Mouse (Mus musculus): ENCODE data around the gene Aatk. TPM values are rescaled to one million over a fixed set of nuclear protein-coding genes. Genes with fewer than 3 reads are reported as not detected.

Aatk gene
- total RNA-seq, 2 experiments from 2014 or later, result 9.4 to 17.0 TPM

DNA sequence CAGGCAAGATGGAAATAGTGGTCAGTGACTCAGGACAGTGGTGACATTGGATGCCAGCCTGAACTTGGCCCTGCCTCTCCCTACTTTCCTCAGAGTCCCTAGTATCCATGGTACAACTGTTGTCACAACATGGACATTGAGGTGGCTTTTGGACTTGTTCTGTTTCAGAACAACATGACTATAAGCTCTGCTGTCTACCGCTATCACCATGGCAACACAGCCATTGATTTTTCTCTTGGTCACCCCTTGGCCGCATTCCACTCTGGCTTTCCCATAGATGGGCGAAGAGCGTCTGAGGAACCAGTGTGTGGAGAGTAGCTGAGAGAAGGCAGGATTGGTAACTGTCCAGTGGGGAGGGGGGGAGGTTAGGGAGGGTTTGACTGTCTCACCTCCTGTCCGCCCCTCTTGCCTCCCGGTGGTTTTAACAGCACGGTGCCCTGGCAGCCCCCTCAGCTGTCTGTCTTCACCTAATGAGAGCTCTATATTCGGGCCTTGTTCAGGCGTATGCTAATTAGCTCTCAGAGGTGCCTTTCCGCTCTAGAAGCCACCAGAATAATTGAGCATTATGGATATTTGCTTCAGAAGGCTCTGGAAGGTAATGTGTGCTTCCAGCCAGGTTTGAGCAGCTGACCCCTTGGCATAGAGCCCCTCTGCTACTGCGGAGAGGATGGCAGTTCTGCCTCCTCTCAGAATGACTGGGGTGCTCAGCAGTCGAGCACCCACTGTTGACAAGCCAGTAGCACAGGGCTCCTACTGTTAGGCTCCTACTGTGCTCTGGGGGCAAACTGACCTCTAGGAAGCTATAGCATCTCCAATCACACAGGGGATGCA, 76.7 kb downstream of the Aatk start:
- intact Hi-C loops (cut with DNase I; ENCODE audit: low total_unique reads), result no loop called here
- DNase-seq, result no peak

DNA sequence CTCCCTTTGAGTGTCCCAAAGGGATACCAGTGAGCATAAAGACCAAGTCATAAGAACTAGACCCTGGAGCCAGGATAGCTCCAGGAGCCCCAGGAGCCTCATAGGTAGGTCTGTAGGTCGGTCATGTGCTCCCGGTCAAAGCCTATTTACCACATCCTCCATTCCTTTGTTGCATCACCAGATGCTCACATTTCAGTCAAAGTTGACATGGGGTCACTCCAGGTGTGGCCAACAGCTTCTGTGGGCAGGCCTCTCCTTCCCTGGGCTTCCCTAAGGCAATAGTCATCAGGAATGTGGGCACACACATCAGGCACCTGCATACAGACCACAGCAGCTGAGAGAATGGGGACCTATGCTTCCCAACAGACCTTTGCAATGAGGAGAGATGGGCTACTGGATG, 79.1 kb downstream of the Aatk start:
- intact Hi-C loops (cut with DNase I; ENCODE audit: low total_unique reads), result no loop called here
- DNase-seq, result no peak

- no peak for DNase-seq
- intact Hi-C loops (cut with DNase I; ENCODE audit: low total_unique reads), result no loop called here
These were observed 79.6 kb downstream of the Aatk start for GRCm38 (mm10) chr11:119967401-119967800.

DNA sequence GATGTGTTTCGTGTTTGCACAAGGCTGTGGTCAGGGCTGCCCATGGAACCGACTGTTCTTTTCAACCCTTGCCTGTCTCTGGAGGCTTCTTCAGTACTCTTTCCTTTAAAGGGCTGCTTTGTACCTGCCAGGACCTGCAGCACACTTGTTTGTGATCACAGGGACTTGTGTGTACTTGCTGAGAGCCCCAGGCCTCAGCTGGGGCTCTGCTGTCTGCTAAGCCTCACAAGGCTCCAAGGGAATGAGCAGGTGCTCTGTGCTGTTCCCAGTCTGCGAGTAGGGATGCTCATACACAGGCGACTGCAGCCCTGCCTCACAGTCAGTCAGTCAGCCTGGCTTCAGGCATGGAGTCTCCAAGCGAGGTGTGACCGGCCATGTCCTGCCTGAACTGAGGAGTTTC, 80.7 kb downstream of the Aatk start:
- intact Hi-C loops (cut with DNase I; ENCODE audit: low total_unique reads), result no loop called here
- DNase-seq, result no peak

DNA sequence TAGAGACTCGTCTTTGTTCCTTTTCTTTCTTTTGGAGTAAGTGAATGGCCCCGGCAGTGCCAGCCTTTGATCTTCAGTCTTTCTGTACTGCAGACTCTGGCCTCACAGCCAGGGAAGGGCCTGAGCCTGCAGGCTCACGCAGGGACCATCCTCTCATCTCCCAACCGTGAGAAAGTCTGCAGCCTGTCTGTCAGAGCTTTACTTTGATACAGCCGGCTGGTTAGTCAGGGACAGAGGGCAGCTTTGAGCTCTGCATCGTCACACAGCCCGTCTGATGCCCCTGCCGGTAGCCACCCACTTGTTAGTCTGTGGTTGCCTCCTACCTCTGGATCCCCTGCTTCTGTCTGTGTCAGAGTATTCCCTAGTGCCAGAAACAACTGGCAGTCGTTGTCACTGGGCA, 81.9 kb downstream of the Aatk start:
- no peak for DNase-seq
- intact Hi-C loops (cut with DNase I; ENCODE audit: low total_unique reads), result no loop called here

DNA sequence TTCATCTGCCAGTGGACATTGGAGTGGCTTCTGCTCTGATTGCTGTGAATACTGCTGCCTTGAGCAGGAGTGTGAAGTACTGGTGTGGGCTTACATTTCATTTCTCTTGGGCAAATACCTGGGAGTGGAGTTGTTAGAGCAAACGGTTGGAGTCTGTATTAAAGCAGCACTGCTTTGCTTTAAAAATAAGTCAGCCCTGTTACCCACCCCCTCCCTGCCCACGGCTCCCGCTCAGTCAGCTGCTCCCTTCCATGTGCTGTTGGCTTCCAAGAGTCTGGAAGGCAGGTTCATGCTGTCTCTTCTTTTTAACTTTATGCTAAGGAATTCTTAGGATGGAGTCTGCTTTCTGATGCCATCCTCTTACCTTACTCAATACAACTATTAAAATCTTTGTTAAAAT, 85.5 kb downstream of the Aatk start:
- no peak for DNase-seq
- intact Hi-C loops (cut with DNase I; ENCODE audit: low total_unique reads), result no loop called here

DNA sequence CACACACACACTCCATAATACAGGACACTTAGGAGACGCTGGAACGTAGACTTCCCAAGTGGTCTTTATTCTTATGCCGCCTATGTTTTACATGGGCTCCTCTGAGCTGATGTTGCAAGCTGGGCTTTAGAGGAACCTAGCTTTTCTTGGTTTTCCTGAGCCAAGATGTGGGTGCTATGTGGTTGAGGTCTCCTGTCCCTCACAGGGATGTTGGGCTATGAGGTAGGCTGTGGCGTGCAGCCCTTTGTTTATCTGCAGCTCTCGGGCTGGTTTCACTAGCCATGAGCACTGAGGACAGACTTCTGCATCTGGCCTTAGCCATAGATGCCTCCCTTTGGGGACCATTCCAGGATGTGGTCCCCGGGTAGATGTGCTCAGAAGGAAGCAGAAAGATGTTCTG, 86.3 kb downstream of the Aatk start:
- no peak for DNase-seq
- intact Hi-C loops (cut with DNase I; ENCODE audit: low total_unique reads), result no loop called here

- intact Hi-C loops (cut with DNase I; ENCODE audit: low total_unique reads), result no loop called here
- DNase-seq, result no peak
These were observed 87.3 kb downstream of the Aatk start for GRCm38 (mm10) chr11:119959714-119960113.

GRCm38 (mm10) chr11:119958856-119959255, 88.1 kb downstream of the Aatk start:
- no peak for DNase-seq
- intact Hi-C loops (cut with DNase I; ENCODE audit: low total_unique reads), result no loop called here

Small RNA genes lying within 50 kb of the gene (microRNA-seq; reads per million reads assigned to microRNA genes)
- gene Gm25948 (0 reads per million in 2 experiments), gene Mir3065 (0 reads per million in 2 experiments), gene Mir338 (0 reads per million in 2 experiments)

Other genes starting within 250 kb of the Aatk start
- gene Chmp6, start 133.7 kb downstream of the Aatk start, total RNA-seq (2021), result 10 to 100 TPM; 22.7 to 25.2 TPM
- gene Baiap2, start 104.4 kb downstream of the Aatk start, total RNA-seq (2021), result 1 to 10 TPM; 3.4 to 3.9 TPM
- 1 to 10 TPM; 7.9 to 8.5 TPM for gene Cep131, start 39.7 kb upstream of the Aatk start, total RNA-seq (2021)
- 1 to 10 TPM; 5.1 to 6.6 TPM for gene Tepsin, start 51.6 kb upstream of the Aatk start, total RNA-seq (2021)
- 10 to 100 TPM; 36.5 to 45.6 TPM for gene Ndufaf8, start 51.8 kb upstream of the Aatk start, total RNA-seq (2021)
- 10 to 100 TPM; 56.1 to 60.8 TPM for gene Slc38a10, start 104.2 kb upstream of the Aatk start, total RNA-seq (2021)
- 1 to 10 TPM; 3.4 to 8.1 TPM for gene Bahcc1, start 185.8 kb upstream of the Aatk start, total RNA-seq (2021)

Measured in gastrocnemius, postnatal 14 days (tissue).